Mouse (Mus musculus): ENCODE results near the gene Cldn14.
A peak's percentile ranks its signal among the peaks of the same experiment; 100 is the strongest.

GRCm38 (mm10) chr16:93917712-93918678 is 90.6 kb downstream of the Cldn14 start:
- no peak for TF ChIP-seq POLR2A (IDR thresholded peaks at IDR 0.05; ENCODE audit: low read depth, low read length)
- peak; percentile 34 for TF ChIP-seq CTCF (IDR thresholded peaks at IDR 0.05; ENCODE audit: borderline replicate concordance, insufficient read depth, low read length)
